Mouse (Mus musculus): ENCODE measurements around the gene Olfr963.
"Not testable (repeated sequence)": the region's sequence is repeated elsewhere in the genome, so short reads cannot be mapped to it uniquely, and the experiment has no call there.

- not testable (repeated sequence) for TF ChIP-seq CTCF (IDR thresholded peaks at IDR 0.05; ENCODE audit: extremely low read depth, insufficient read depth, insufficient read length, insufficient replicate concordance); POLR2A (IDR thresholded peaks at IDR 0.05; ENCODE audit: low read depth, low read length)
Measured at GRCm38 (mm10) chr9:39701123-39701522, 34.1 kb downstream of the Olfr963 start.

Measured in spleen, adult 2 months (tissue).